Mouse (Mus musculus): ENCODE results near the gene Insm1. TPM values are rescaled to one million over a fixed set of nuclear protein-coding genes. Genes with fewer than 3 reads are reported as not detected.

The Insm1 gene
- polyA plus RNA-seq, 2 experiments from 2014 or later: not detected

DNA sequence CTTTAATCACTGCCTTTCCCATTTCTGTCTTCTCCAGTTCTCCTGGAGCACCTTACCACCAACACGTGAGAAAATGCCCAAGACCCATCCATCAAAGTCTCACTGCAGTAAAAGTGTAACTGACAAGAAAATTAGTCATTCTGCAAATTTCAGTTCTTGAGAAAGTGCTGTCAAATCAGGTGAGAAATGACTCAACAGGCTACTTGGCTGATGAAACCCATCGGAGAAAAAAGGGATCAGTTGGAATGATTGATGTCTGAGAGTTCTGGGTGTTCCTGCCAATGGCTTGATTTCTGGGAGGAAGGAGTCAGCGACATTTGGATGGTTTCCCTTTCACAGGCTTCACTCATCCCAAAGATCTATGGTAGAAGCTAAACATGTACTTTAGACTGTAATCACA, 44.8 kb downstream of the Insm1 start:
- ATAC-seq: no peak
